Mouse (Mus musculus) MEL (cell line): ENCODE results near the gene Gatm. TPM values are rescaled to one million over a fixed set of nuclear protein-coding genes. Genes with fewer than 3 reads are reported as not detected.

ENCODE experiments used
- DNase-seq: peaks from one replicate; pipeline ENCODE4 v3.0.0; 2011; ENCODE audit warnings: low read depth, low spot score
- H3K27ac ChIP-seq: 2 replicates; pipeline ENCODE4 v1.5.1; 2012; ENCODE audit warnings: low read depth, mild to moderate bottlenecking, control low read depth, low read length, moderate library complexity; ENCODE audit not compliant: control insufficient read depth
- H3K27me3 ChIP-seq, 2 experiments: fragments of 150-350 bp in 1 of 2; sonication (generic) in 1 of 2; 2 replicates each; pipeline ENCODE4 v1.6.1; 2012; ENCODE audit warnings: low read length in 2 of 2, mild to moderate bottlenecking in 2 of 2, improper control_type of control experiment in 1 of 2, moderate library complexity in 1 of 2; ENCODE audit not compliant: insufficient read depth in 2 of 2, control insufficient read depth in 1 of 2
- H3K36me3 ChIP-seq, 2 experiments: 2 replicates each; pipeline ENCODE4 v1.6.1; 2012 to 2014; ENCODE audit warnings: low read length in 2 of 2, improper control_type of control experiment in 1 of 2, inconsistent platforms in 1 of 2, mild to moderate bottlenecking in 1 of 2; ENCODE audit not compliant: insufficient read depth in 2 of 2, control insufficient read depth in 1 of 2
- H3K4me1 ChIP-seq, 2 experiments: fragments of 150-350 bp in 1 of 2; sonication (generic) in 1 of 2; 2 replicates each; pipeline ENCODE4 v1.6.1; 2012; ENCODE audit warnings: low read length in 2 of 2, improper control_type of control experiment in 1 of 2, mild to moderate bottlenecking in 1 of 2; ENCODE audit not compliant: insufficient read depth in 2 of 2, control insufficient read depth in 1 of 2
- H3K4me3 ChIP-seq, 2 experiments: fragments of 150-350 bp in 1 of 2; sonication (generic) in 1 of 2; 2 replicates each; pipeline ENCODE4 v1.5.1; 2012; ENCODE audit warnings: low read depth in 2 of 2, low read length in 2 of 2, mild to moderate bottlenecking in 2 of 2, moderate library complexity in 2 of 2, control low read depth in 1 of 2, improper control_type of control experiment in 1 of 2; ENCODE audit not compliant: control insufficient read depth in 1 of 2, insufficient read depth in 1 of 2
- H3K79me2 ChIP-seq: 2 replicates; pipeline ENCODE4 v1.6.1; 2012; ENCODE audit warnings: mild to moderate bottlenecking, low read length, moderate library complexity; ENCODE audit not compliant: control insufficient read depth, poor library complexity, insufficient read depth
- H3K9ac ChIP-seq: 2 replicates; pipeline ENCODE4 v1.6.1; 2012; ENCODE audit warnings: low read depth, mild to moderate bottlenecking, control low read depth, low read length, moderate library complexity; ENCODE audit not compliant: control insufficient read depth, poor library complexity, severe bottlenecking
- H3K9me3 ChIP-seq: fragments of 150-350 bp; sonication (generic); replicated peaks from 2 replicates; pipeline ENCODE4 v1.6.1; 2012; ENCODE audit warnings: mild to moderate bottlenecking, low read length, improper control_type of control experiment, moderate library complexity; ENCODE audit not compliant: insufficient read depth
- CHD1 ChIP-seq: IDR thresholded peaks from 2 replicates; pipeline ENCODE4 v1.6.1; 2012; ENCODE audit warnings: low read depth, mild to moderate bottlenecking, inconsistent platforms, low read length, improper control_type of control experiment
- CTCF ChIP-seq, 3 experiments: IDR thresholded peaks in 2 of 3; conservative IDR thresholded peaks in 1 of 3; 2 replicates each; pipeline ENCODE4 v1.5.1; 2011 to 2012; ENCODE audit warnings: low read length in 3 of 3, low read depth in 2 of 3, mild to moderate bottlenecking in 2 of 3, improper control_type of control experiment in 1 of 3, inconsistent platforms in 1 of 3, mixed read lengths in 1 of 3, moderate library complexity in 1 of 3; ENCODE audit not compliant: control insufficient read depth in 1 of 3, insufficient read depth in 1 of 3, poor library complexity in 1 of 3, severe bottlenecking in 1 of 3
- EP300 ChIP-seq, 2 experiments: IDR thresholded peaks; 2 replicates each; pipeline ENCODE4 v1.6.1; 2011; ENCODE audit warnings: improper control_type of control experiment in 2 of 2, low read length in 2 of 2, low read depth in 1 of 2, mild to moderate bottlenecking in 1 of 2
- ETS1 ChIP-seq: IDR thresholded peaks from 2 replicates; pipeline ENCODE4 v1.6.1; 2012; ENCODE audit warnings: low read depth, mild to moderate bottlenecking, inconsistent platforms, low read length, improper control_type of control experiment, moderate library complexity
- GABPA ChIP-seq: IDR thresholded peaks from 2 replicates; pipeline ENCODE4 v1.6.1; 2012; ENCODE audit warnings: low read depth, mild to moderate bottlenecking, inconsistent platforms, low read length, improper control_type of control experiment, moderate library complexity
- GATA1 ChIP-seq: IDR thresholded peaks from 2 replicates; pipeline ENCODE4 v1.6.1; 2011; ENCODE audit warnings: low read depth, low read length, improper control_type of control experiment
- HCFC1 ChIP-seq: IDR thresholded peaks from 2 replicates; pipeline ENCODE4 v1.6.1; 2012; ENCODE audit warnings: low read depth, mild to moderate bottlenecking, inconsistent platforms, low read length, improper control_type of control experiment, moderate library complexity
- MAFK ChIP-seq: IDR thresholded peaks from 2 replicates; pipeline ENCODE4 v1.6.1; 2011; ENCODE audit warnings: low read depth, mild to moderate bottlenecking, low read length, improper control_type of control experiment, borderline replicate concordance
- MAX ChIP-seq: IDR thresholded peaks from 2 replicates; pipeline ENCODE4 v1.6.1; 2011; ENCODE audit warnings: low read length, improper control_type of control experiment
- MAZ ChIP-seq: IDR thresholded peaks from 2 replicates; pipeline ENCODE4 v1.6.1; 2012; ENCODE audit warnings: low read depth, mild to moderate bottlenecking, inconsistent platforms, low read length, improper control_type of control experiment
- MEF2A ChIP-seq: IDR thresholded peaks from 2 replicates; pipeline ENCODE4 v1.6.1; 2014; ENCODE audit warnings: low read depth, mild to moderate bottlenecking, inconsistent platforms, low read length, improper control_type of control experiment; ENCODE audit not compliant: poor library complexity, insufficient replicate concordance, severe bottlenecking; ENCODE audit errors: extremely low read depth
- MXI1 ChIP-seq: IDR thresholded peaks from 2 replicates; pipeline ENCODE4 v1.6.1; 2011; ENCODE audit warnings: mild to moderate bottlenecking, low read depth, low read length, improper control_type of control experiment
- NRF1 ChIP-seq: IDR thresholded peaks from 2 replicates; pipeline ENCODE4 v1.6.1; 2014; ENCODE audit warnings: low read depth, mild to moderate bottlenecking, inconsistent platforms, low read length, improper control_type of control experiment, moderate library complexity; ENCODE audit not compliant: poor library complexity, insufficient read depth, severe bottlenecking
- POLR2AphosphoS2 ChIP-seq: IDR thresholded peaks from 2 replicates; pipeline ENCODE4 v1.6.1; 2011; ENCODE audit warnings: low read length, improper control_type of control experiment
- RAD21 ChIP-seq: IDR thresholded peaks from 2 replicates; pipeline ENCODE4 v1.6.1; 2011; ENCODE audit warnings: mild to moderate bottlenecking, low read depth, low read length, improper control_type of control experiment
- SMC3 ChIP-seq: IDR thresholded peaks from 2 replicates; pipeline ENCODE4 v1.6.1; 2011; ENCODE audit warnings: low read depth, low read length, improper control_type of control experiment
- TAL1 ChIP-seq: IDR thresholded peaks from 2 replicates; pipeline ENCODE4 v1.6.1; 2012; ENCODE audit warnings: mild to moderate bottlenecking, inconsistent platforms, low read length, moderate library complexity, mixed read lengths
- TBP ChIP-seq: IDR thresholded peaks from 2 replicates; pipeline ENCODE4 v1.8.0; 2011; ENCODE audit warnings: low read depth, low read length, improper control_type of control experiment
- UBTF ChIP-seq: IDR thresholded peaks from 2 replicates; pipeline ENCODE4 v1.6.1; 2012; ENCODE audit warnings: low read depth, mild to moderate bottlenecking, inconsistent platforms, low read length, improper control_type of control experiment, moderate library complexity, borderline replicate concordance; ENCODE audit not compliant: insufficient read depth
- USF1 ChIP-seq: IDR thresholded peaks from 2 replicates; pipeline ENCODE4 v1.6.1; 2014; ENCODE audit warnings: low read depth, mild to moderate bottlenecking, inconsistent platforms, low read length, improper control_type of control experiment, moderate library complexity
- ZC3H11A ChIP-seq: IDR thresholded peaks from 2 replicates; pipeline ENCODE4 v1.6.1; 2012; ENCODE audit warnings: low read depth, mild to moderate bottlenecking, inconsistent platforms, low read length, improper control_type of control experiment
- ZMIZ1 ChIP-seq: IDR thresholded peaks from 2 replicates; pipeline ENCODE4 v1.6.1; 2012; ENCODE audit warnings: low read depth, mild to moderate bottlenecking, inconsistent platforms, low read length, improper control_type of control experiment, moderate library complexity
- ZNF384 ChIP-seq: IDR thresholded peaks from 2 replicates; pipeline ENCODE4 v1.6.1; 2012; ENCODE audit warnings: low read depth, mild to moderate bottlenecking, inconsistent platforms, low read length, improper control_type of control experiment
- polyA plus RNA-seq, 2 experiments: library from polyadenylated mRNA; stranded (reverse) in 1 of 2; unstranded in 1 of 2; fragments of >175 nt in 1 of 2; fragments of >200 nt in 1 of 2; gene quantifications; 2 replicates each; pipeline versions ENCODE4 v1.2.1 to v1.2.4; 2012; ENCODE audit warnings: low replicate concordance in 2 of 2, low read depth in 1 of 2; ENCODE audit not compliant: insufficient read length in 2 of 2, insufficient read depth in 1 of 2, missing spikeins in 1 of 2
- total RNA-seq: library from RNA; depleted of rRNA; stranded (reverse); fragments of 300-350 nt; gene quantifications from 2 replicates; pipeline ENCODE4 v1.2.3, GENCODE M21; 2012

Gene Gatm
- total and polyA plus RNA-seq, 3 experiments = not detected

DNA sequence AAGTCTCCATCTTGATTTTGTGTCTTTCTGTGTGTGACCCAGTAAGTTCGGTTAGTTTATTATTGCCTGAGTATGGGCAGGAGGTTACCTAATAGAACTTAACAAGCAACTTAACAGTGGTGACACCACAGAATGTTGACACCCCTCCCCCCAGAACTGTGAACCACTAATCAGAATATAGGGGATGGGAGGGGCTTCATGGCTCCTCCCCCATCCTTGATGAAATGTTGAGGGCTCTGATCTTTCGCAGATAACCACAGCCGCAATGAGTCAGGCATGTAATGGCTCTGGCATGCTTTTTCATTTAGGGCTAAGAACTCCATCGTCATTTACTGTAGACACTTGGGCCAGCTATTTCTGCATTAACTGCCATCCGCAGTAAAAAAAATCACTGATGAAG lies 49.9 kb downstream of the Gatm start:
- DNase-seq = no peak
- no peaks in the 10 kb centered on the region for H3K9me3 ChIP-seq
- H3K79me2 ChIP-seq = no peaks in the 10 kb centered on the region
- TF ChIP-seq GABPA = no peak
- no peak for TF ChIP-seq POLR2AphosphoS2
- no peak for TF ChIP-seq UBTF
- TF ChIP-seq USF1 = no peak
- TF ChIP-seq NRF1 = no peak
- TF ChIP-seq MAFK = no peak
- no peak for TF ChIP-seq MXI1
- no peak for TF ChIP-seq EP300 (IDR thresholded peaks at IDR 0.05; ENCODE audit: low read depth in 1 of 2, low read length in 2 of 2)
- no peak for TF ChIP-seq CTCF (IDR thresholded peaks at IDR 0.05 in 2 of 3, conservative IDR thresholded peaks at IDR 0.05 in 1 of 3; ENCODE audit: control insufficient read depth in 1 of 3, insufficient read depth in 1 of 3, low read depth in 2 of 3, low read length in 3 of 3, poor library complexity in 1 of 3, severe bottlenecking in 1 of 3)
- no peak for TF ChIP-seq CHD1
- TF ChIP-seq RAD21 = no peak
- no peak for TF ChIP-seq MAX
- H3K4me1 ChIP-seq = no peaks in the 10 kb centered on the region
- no peak overlapping the region for H3K27ac ChIP-seq
- no peak overlapping the region for H3K4me3 ChIP-seq
- H3K9ac ChIP-seq = no peak overlapping the region
- H3K27me3 ChIP-seq = no peaks in the 10 kb centered on the region
- H3K36me3 ChIP-seq = no peaks in the 10 kb centered on the region

DNA sequence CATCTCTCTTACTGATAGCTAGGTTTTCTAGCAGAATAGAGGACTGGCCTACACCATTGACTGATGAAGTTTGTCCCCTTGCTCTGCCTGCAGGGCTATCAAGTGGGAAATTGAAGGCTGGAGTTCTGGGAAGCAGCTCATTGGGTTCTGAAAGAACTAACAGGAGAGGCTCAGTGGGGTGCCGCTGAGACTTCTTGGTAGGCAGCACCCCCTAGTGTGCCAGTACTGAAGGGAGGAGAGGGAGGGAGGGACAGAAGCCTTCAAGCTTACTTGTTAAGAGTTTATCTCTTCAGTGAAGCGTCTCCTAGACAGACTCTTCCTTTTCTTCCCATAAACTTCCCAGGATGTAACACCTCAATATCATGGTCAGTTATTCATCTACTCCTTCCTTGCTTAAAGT lies 52.8 kb downstream of the Gatm start:
- Histone ChIP-seq H3K4me1 (no peaks in the 10 kb centered on the region), H3K36me3 (no peaks in the 10 kb centered on the region), H3K27me3 (0 out of 4 replicates have a peak, but pooled peaks cover 0 to 1% of the 10 kb centered on the region in 2 experiments), H3K9ac (no peak overlapping the region), H3K79me2 (no peaks in the 10 kb centered on the region), H3K4me3 (no peak overlapping the region), H3K27ac (no peak overlapping the region), H3K9me3 (no peaks in the 10 kb centered on the region)
- TF ChIP-seq ETS1 (no peak), TBP (no peak), CTCF (IDR thresholded peaks at IDR 0.05 in 2 of 3, conservative IDR thresholded peaks at IDR 0.05 in 1 of 3; ENCODE audit: control insufficient read depth in 1 of 3, insufficient read depth in 1 of 3, low read depth in 2 of 3, low read length in 3 of 3, poor library complexity in 1 of 3, severe bottlenecking in 1 of 3) (peak in 2 of 3 experiments; percentile 8 to 19; a peak in 3 of 6 replicates), ZNF384 (no peak), SMC3 (peak; percentile 13; the same call in 1 of the 2 replicates), TAL1 (no peak), MAZ (no peak), HCFC1 (no peak), GATA1 (no peak), MAX (no peak), USF1 (no peak), MAFK (no peak), RAD21 (peak; percentile 16; the same call in 1 of the 2 replicates), UBTF (no peak), ZC3H11A (0 out of 2 replicates have a peak, but pooled peaks have one; percentile 6), ZMIZ1 (no peak), POLR2AphosphoS2 (no peak), MEF2A (no peak)
- no peak for DNase-seq
